Mouse (Mus musculus): ENCODE results near the gene Pgs1. TPM values are rescaled to one million over a fixed set of nuclear protein-coding genes. Genes with fewer than 3 reads are reported as not detected.
A peak's percentile ranks its signal among the peaks of the same experiment; 100 is the strongest.

The Pgs1 gene
- total RNA-seq, 2 experiments from 2014 or later: 17.2 to 18.0 TPM

DNA sequence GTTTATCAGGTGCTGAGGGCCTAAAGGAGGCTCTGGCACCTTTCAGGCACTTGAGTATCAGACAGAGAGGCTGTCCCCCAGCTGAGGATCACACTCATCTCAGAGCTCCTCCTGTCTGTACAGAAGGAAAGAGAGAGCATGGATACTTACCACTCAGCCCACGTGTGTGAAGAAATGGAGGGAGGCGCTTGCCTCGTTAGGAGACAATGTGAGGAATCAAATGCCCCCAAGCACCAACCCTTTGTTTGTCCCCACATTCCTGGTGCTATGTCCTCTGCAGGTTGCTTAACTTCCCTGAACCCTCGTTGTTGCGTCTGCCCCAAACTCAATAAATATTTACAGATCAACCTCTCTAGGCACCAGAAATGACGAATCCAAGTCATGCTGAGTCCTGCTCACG lies 21.0 kb upstream of the Pgs1 start:
- intact Hi-C loops (cut with DNase I): loop anchor here (5.0 kb wide), 1 partner anchor 33 kb away; no protein-coding TSS in a partner anchor
- no peak for TF ChIP-seq CTCF (IDR thresholded peaks at IDR 0.05)
- H3K27ac ChIP-seq: peak overlapping the region; percentile 86
- H3K4me3 ChIP-seq: peak overlapping the region; percentile 75; the same call in 1 of the 2 replicates
- no peak for DNase-seq

DNA sequence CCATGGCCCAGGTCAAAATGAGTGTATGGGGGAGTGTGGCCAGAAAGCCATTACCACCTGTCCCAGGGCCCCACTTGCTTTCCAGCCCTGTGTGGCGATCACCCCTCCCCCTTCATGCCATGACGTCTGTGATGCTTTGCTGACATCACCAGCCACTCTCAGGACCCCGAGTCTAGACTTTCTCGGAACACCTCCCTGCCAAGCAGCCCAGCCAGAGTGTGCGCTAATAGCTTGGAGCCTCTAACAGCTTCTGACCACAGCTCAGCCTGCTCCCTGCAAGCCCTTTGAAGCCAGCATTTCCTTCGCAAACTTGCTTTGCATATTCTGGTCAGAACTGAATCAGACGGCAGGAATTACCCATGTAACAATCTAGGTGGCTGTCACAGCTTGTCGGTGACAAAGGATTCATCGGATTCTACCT lies 20.5 kb upstream of the Pgs1 start:
- DNase-seq: peak; percentile 25
- peak overlapping the region; percentile 86 for H3K27ac ChIP-seq
- TF ChIP-seq CTCF (IDR thresholded peaks at IDR 0.05): no peak

DNA sequence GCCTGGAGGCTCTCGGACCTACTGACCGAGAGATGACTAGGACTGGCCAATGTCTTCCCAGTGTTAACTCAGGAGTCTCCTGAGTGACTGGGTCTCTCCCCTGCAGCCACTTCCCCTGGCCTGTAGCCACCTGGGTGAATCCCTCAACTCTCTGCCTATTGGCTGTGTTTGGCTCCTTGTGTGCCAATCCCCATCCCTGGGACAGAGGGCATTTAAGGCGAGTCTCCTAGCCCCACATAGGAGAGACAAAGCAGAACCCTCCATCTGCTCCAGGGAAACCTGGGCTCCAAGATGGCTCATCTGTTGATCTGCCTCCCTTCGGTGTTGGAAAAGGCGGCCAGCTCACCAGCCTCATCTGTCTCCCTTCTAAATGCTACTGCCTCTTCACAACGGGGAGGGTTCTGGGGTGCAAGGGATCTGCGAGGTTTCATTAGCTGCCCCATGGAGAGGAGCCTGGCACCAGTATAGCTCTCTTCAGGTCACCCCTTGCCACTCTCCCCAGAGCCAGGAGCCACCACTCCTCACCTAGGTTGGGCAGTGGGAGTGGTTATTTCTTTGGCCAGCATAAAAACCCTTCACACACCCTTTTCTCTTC lies 19.5 kb upstream of the Pgs1 start:
- peak overlapping the region; percentile 75 for H3K4me3 ChIP-seq

More for the DNA sequence above, 20.5 kb upstream of the Pgs1 start:
- peak overlapping the region; percentile 75 for H3K4me3 ChIP-seq
- intact Hi-C loops (cut with DNase I): loop anchor here (5.0 kb wide), 1 partner anchor 33 kb away; no protein-coding TSS in a partner anchor

DNA sequence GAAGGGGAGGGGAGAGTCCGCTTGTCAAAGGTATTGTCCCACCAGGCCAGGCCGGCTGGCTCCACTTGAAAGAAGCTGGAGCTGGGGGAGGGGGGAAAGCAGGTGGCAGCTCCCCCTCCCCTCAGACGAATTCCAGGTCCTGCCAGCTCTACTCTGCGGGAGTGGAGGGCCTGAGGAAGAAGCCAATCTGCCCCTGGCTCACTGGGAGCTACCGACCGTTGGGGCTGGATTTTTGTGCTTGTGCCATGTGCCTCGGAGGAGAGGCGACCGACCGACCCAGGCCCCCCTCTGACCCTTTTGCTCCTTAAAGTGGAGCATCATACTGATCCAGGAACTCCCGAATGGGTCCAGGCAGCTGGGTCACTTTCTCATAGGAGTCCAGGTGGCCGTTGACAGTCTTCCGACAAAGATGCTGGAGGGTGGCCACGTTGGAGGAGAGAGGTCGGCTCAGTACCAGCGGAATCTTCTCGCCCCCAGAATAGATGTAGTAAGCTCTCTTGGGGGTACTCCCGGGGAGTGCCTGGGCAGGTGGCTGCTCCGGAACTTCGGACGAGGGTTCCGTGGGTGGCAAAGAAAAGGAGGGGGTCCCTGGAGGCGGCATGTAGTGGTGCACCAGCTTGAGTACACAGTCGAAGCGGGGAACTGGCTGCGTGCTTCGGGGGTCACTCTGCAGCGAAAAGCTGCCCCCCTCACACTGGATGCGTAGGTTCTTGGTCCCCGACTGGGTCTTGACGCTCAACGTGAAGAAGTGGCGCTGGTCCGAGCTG lies 18.7 kb upstream of the Pgs1 start:
- Histone ChIP-seq H3K27ac (peak overlapping the region; percentile 96), H3K4me3 (peak overlapping the region; percentile 75)
- no peak for TF ChIP-seq CTCF (IDR thresholded peaks at IDR 0.05)
- DNase-seq: peak; percentile 39
- intact Hi-C loops (cut with DNase I): loop anchor here (2.0 to 5.0 kb wide), 3 partner anchors 35 to 95 kb away; partner anchors contain the start of gene Tha1

More for the DNA sequence above, 19.5 kb upstream of the Pgs1 start:
- intact Hi-C loops (cut with DNase I): loop anchor here (5.0 kb wide), 1 partner anchor 34 kb away; no protein-coding TSS in a partner anchor
- DNase-seq: peak; percentile 46
- no peak for TF ChIP-seq CTCF (IDR thresholded peaks at IDR 0.05)
- H3K27ac ChIP-seq: peak overlapping the region; percentile 96

DNA sequence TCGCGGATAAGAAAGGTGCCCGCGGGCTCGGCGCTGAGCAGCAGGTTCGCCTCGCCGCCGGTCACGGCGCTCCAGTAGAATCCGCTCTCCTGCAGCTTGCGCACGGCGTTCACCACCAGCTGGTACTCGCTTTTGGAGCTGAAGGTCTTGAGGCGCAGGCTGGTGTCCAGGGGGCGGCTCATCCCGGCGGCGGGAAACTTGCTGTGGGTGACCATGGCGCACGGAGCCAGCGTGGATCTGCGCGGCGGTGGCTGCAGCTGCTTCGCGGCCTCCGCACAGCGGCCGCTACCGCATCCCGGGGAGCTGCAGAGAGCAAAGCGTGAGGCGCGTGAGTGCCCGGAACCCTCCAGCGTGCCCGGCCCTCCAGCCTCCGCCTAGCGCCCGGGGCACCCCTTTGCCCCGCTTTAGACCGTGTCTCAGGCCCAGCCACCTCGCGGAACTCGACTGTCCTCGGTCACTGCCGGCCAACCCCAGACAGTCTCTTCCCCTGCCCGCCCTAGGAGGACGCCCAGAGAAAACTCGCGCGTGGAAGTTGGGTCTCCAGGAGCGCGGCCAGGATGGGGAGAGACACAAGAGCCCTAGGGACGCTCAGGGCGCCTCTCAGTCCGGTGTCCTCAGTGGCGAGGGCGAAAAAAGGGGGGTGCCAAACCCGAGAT lies 17.9 kb upstream of the Pgs1 start:
- Histone ChIP-seq H3K4me3 (peak overlapping the region; percentile 75), H3K27ac (peak overlapping the region; percentile 96)
- intact Hi-C loops (cut with DNase I): loop anchor here (2.0 to 5.0 kb wide), 3 partner anchors 36 to 95 kb away; partner anchors contain the start of gene Tha1
- no peak for TF ChIP-seq CTCF (IDR thresholded peaks at IDR 0.05)
- peak; percentile 63 for DNase-seq

DNA sequence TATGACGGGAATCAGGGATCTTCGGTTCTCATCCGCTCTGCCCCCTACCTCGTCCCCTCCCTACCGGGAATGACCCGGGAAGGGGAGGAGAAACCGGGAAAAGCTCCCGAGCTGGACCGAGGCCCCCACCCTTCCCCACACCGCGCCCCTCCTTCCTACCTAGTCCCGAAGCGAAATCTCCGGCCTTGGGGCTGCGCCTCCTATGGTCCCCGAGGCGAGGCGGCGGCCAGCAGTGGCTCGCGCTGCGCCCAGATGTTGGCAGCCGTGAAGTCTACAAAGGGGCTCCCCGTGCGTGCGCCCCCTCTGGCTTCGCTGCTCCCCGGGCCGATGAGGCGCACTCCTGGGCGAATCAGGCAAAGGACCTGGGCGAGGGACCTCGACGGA lies 17.4 kb upstream of the Pgs1 start:
- DNase-seq: peak; percentile 76
- no peak for TF ChIP-seq CTCF (IDR thresholded peaks at IDR 0.05)
- intact Hi-C loops (cut with DNase I): loop anchor here (2.0 to 5.0 kb wide), 3 partner anchors 36 to 96 kb away; partner anchors contain the start of gene Tha1
- Histone ChIP-seq H3K27ac (peak overlapping the region; percentile 96), H3K4me3 (peak overlapping the region; percentile 75)

DNA sequence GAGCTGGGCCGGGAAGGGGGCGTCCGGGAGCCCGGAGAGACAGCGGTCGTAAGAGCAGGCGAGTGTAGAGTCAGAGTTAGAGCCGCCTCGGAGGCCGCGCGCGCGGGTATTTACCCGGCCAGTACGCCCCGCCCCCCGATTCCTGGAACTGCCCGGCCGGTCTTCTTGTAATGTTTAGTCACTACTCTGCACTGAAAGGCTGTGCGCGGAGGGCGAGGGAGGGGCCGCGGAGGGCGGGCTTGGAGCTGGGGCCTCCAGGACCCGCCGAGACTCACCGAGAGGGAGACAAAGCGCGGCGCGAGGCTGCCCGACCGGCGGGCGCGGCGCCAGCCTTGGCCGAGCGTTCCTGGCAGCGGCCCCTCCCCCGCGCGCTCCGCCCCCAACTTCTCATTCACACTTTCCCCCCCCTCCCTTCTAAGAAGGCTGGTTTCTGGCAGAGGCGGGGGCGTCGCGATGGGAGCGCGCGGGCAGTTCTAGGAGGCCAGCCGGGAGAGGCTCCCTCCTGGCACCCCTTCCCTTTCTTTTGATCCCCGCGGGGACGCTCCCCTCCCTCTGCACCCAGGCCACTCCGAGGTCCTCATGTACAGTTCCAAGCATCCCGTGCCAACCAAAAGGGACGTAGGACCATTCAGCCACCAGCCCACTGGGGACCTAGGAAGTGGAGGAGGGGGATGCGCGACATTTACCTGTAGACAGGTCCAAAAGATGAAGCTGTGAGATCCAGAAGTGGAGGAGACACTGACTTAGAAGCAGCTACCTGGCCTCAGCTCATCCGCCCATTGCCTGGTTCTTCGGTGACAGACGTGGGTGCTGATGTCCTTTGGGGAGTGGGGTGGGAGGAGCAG lies 16.8 kb upstream of the Pgs1 start:
- peak; percentile 97 for DNase-seq
- intact Hi-C loops (cut with DNase I): loop anchor here (2.0 to 5.0 kb wide), 3 partner anchors 37 to 97 kb away; partner anchors contain the start of gene Tha1

DNA sequence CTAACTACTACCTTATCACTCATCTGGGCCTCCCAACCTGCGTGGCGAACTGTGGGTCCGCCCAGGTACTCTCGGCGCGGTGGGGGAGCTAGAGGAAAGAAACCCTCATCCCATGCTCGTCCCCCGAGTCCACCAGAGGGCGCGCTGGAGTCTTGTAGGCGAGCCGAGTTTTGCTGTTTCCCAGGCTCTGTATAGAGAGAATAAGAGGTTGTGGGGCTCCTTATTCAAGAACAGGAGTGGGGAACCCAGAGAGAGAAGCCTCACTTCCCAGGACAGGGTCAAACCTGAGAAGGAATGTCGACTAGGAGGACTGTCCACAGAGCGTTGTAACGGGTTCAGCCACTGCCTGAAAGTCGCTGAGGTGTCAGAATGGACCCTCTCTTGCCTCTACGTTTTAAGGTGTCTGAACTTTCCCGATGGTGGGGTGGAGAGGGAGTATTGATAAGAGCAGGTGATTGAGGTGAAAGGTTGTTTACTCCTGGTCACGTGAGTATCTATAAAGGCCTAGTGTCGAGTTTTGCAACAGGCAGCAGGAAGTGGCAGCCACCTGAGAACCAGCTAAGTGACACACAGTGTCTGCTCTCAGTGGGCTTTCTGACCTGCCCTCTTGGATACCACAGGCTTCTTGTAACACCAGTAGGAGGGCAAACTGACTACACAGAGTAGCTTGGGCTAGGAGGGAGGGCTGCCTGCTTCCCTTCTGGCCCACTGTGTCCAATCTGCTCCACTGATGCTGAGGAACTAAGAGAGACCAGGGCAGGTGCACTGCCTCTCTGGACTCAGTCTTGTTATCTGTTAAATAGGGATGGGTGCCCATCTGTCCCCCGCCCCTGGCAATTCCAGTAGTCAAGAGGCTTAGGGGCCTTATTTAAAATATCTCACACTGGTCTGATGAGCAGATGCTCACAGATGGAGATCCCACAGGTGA lies 15.9 kb upstream of the Pgs1 start, which contains the start of gene Socs3:
Gene Socs3, minus strand, starts transcription at position 103 of the 928 bp plus-strand sequence.
- Histone ChIP-seq H3K27ac (peak within 1 kb of the TSS; percentile 96), H3K4me3 (peak within 1 kb of the TSS; percentile 75)
- intact Hi-C loops (cut with DNase I): loop anchor here (2.0 to 5.0 kb wide), 4 partner anchors 38 to 97 kb away; partner anchors contain the start of gene Tha1
- peak; percentile 93; the same call in 1 of the 2 replicates for TF ChIP-seq CTCF (IDR thresholded peaks at IDR 0.05)
- peak; percentile 93 for DNase-seq

More for the DNA sequence above, 16.8 kb upstream of the Pgs1 start:
- Histone ChIP-seq H3K4me3 (peak overlapping the region; percentile 75), H3K27ac (peak overlapping the region; percentile 96)
- TF ChIP-seq CTCF (IDR thresholded peaks at IDR 0.05): no peak

DNA sequence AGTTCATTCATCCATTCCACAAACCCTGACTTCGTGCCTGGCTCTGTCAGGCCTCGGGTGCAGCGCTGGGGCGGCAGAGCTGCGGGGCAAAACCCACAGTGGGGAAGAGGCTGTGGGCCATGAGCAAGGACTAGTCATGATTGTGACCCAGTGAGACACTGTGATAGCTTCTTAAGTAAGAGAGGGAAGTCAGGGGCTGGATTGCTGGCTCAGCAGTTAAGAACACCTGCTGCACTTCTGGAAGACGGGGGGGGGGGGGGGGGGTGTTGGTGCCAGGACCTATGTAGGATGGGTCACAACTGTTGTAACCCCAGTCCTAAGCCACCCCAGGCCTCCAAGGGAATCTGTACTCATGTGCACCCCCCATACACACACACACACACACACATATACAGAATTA lies 15.0 kb upstream of the Pgs1 start:
- intact Hi-C loops (cut with DNase I): loop anchor here (2.0 kb wide), 1 partner anchor 50 kb away; no protein-coding TSS in a partner anchor
- peak; percentile 18 for DNase-seq
- no peak overlapping the region for H3K4me3 ChIP-seq
- H3K27ac ChIP-seq: no peak overlapping the region
- no peak for TF ChIP-seq CTCF (IDR thresholded peaks at IDR 0.05)

DNA sequence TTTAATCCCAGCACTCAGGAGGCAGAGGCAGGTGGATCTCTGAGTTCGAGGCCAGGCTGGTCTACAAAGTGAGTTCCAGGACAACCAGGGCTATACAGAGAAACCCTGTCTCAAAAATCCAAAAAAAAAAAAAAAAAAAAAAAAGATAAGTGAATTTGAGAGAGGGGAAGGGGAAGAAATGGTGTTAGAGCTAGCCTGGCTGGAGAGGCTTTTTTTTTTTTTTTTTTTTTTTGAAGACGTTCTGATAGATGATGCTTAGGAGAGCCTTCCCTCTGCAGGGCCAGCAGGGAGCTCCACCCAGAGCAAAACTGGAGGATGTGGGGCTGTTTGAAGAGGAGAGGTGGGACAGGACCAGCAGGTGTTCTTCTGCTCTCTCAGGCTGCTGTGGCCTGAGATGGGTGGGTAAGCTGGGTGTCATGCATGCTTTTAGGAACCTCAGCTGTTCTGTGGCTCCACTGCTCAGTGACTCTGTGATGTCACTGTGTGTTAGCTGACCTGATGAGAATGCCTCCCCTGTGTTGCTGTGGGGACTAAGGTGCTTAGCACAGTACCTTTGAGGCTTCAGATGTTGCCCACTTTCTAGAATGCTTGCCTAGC lies 14.3 kb upstream of the Pgs1 start:
- Histone ChIP-seq H3K4me3 (no peak overlapping the region), H3K27ac (no peak overlapping the region)
- TF ChIP-seq CTCF (IDR thresholded peaks at IDR 0.05): no peak
- intact Hi-C loops (cut with DNase I): loop anchor here (2.0 kb wide), 1 partner anchor 49 kb away; no protein-coding TSS in a partner anchor
- no peak for DNase-seq
